Mouse (Mus musculus): ENCODE results near the gene Gm3646.

DNA sequence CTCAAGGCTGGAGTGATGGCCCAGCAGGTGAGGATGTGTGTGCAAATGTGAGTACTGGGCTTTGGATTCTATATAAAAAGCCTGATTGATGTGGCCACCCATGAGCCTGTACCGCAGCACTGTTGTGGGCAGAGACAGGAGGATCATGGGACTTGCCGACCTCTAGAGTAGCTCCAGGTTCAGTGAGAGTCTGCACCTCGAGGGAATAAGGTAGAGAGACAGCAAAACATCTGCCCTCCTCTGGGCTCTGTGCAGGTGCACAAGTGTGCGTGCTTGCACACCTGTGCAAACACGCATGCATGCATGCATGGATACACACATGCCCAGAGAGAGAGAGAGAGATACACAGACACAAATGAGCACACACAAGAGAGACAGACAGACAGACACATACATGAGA lies 38.2 kb upstream of the Gm3646 start:
- no peak for TF ChIP-seq CTCF (IDR thresholded peaks at IDR 0.05; ENCODE audit: borderline replicate concordance, insufficient read depth, low read length)
- no peak for TF ChIP-seq POLR2A (IDR thresholded peaks at IDR 0.05; ENCODE audit: low read depth, low read length)
